Mouse (Mus musculus) CH12.LX (cell line): Measurements from ENCODE around the gene Galnt18.

ENCODE experiments used
- CHD2 ChIP-seq: IDR thresholded peaks from 2 replicates; pipeline ENCODE4 v1.6.1; 2011; ENCODE audit warnings: low read length, improper control_type of control experiment
- CTCF ChIP-seq, 2 experiments: IDR thresholded peaks in 1 of 2; conservative IDR thresholded peaks in 1 of 2; 2 replicates each; pipeline ENCODE4 v1.5.1; 2011 to 2012; ENCODE audit warnings: low read depth in 2 of 2, low read length in 2 of 2, improper control_type of control experiment in 1 of 2, inconsistent platforms in 1 of 2, mild to moderate bottlenecking in 1 of 2, moderate library complexity in 1 of 2
- ELF1 ChIP-seq: IDR thresholded peaks from 2 replicates; pipeline ENCODE4 v1.6.1; 2014; ENCODE audit warnings: low read depth, mild to moderate bottlenecking, inconsistent platforms, low read length, improper control_type of control experiment
- JUN ChIP-seq: IDR thresholded peaks from 2 replicates; pipeline ENCODE4 v1.6.1; 2011; ENCODE audit warnings: low read depth, mild to moderate bottlenecking, low read length, improper control_type of control experiment, moderate library complexity; ENCODE audit not compliant: insufficient read depth
- MAZ ChIP-seq: IDR thresholded peaks from 2 replicates; pipeline ENCODE4 v1.6.1; 2012; ENCODE audit warnings: low read depth, mild to moderate bottlenecking, inconsistent platforms, low read length, improper control_type of control experiment, moderate library complexity
- NELFE ChIP-seq: IDR thresholded peaks from 2 replicates; pipeline ENCODE4 v1.6.1; 2011; ENCODE audit warnings: low read depth, low read length, improper control_type of control experiment
- SMC3 ChIP-seq: IDR thresholded peaks from 2 replicates; pipeline ENCODE4 v1.6.1; 2011; ENCODE audit warnings: low read depth, low read length, improper control_type of control experiment
- ZKSCAN1 ChIP-seq: IDR thresholded peaks from 2 replicates; pipeline ENCODE4 v1.6.1; 2012; ENCODE audit warnings: low read depth, inconsistent platforms, low read length, improper control_type of control experiment, borderline replicate concordance
- ZMIZ1 ChIP-seq: IDR thresholded peaks from 2 replicates; pipeline ENCODE4 v1.6.1; 2012; ENCODE audit warnings: low read depth, mild to moderate bottlenecking, inconsistent platforms, low read length, improper control_type of control experiment

- TF ChIP-seq NELFE (no peak), ZKSCAN1 (no peak), MAZ (no peak), ZMIZ1 (no peak), SMC3 (no peak), CTCF (conservative IDR thresholded peaks at IDR 0.05 in 1 of 2, IDR thresholded peaks at IDR 0.05 in 1 of 2; ENCODE audit: low read depth in 2 of 2, low read length in 2 of 2) (no peak), ELF1 (no peak), JUN (no peak), CHD2 (no peak)
Measured at GRCm38 (mm10) chr7:111739371-111739765, 40.4 kb downstream of the Galnt18 start.
